Mouse (Mus musculus): ENCODE data around the gene Dnah6. TPM values are rescaled to one million over a fixed set of nuclear protein-coding genes. Genes with fewer than 3 reads are reported as not detected.

Gene Dnah6
- polyA plus RNA-seq (2012; rRNA removed) (0.03 and 0.04 TPM in 2 replicates), polyA plus RNA-seq (2014; fragmentation: Nextera tagmentation; extraction: Ambion mirVana) (0.06 TPM in 2 replicates)

DNA sequence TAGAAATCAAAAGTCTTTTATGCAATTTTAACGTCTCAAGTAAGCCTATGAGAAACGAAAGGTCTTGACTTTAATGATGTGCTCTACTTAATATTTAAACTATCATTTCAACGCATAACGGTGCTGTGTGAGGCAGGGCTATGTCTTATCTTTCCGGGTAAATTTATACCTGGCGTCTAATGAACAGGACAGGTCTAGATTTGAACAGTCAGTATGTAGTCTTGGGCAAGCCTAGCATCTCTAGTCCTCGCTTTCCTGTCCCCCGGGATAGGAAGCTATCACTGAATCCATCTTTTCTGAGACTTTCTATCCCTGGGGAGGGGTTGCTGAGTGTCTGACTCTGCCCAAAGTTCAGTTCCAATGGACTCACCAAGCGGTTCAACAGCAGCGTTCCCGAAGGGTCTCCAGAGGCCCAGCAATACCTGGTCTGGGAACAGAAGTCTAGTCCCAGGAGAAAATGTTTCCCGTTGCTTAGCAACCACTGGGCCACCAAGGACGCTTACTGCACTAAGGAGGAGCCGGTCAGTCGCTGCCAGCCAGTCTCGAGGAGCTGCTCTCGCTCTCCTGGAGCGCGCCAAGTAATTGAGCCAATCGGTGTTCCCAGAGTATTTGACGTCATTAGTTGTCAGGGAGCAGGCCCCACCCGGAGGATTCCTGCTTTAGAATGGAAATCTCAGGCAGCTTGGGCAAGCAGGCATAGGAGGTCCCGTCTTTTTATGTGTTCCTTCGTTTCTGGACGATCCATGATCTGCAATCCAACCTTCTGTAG lies at the start of gene Dnah6:
Gene Dnah6, minus strand, starts transcription at position 463 of the 769 bp plus-strand sequence.
- H3K4me2 ChIP-seq (replicated peaks; ENCODE audit: low read depth, low read length, severe bottlenecking): peak within 1 kb of the TSS; percentile 59
- no peak within 1 kb of the TSS for H3K27ac ChIP-seq (replicated peaks; ENCODE audit: low read depth, low read length)
- peaks cover 9% of the 10 kb centered on the region for H3K4me1 ChIP-seq (ENCODE audit: control insufficient read depth, insufficient read depth, low read length)
- no peaks in the 10 kb centered on the region for H3K9me3 ChIP-seq (ENCODE audit: control insufficient read depth, low read length)
- no peak within 1 kb of the TSS for H3K9ac ChIP-seq (ENCODE audit: low read depth, low read length, severe bottlenecking)
- WGBS: 32% methylated on average over 25 of the region's 25 CpGs
- H3K27me3 ChIP-seq (ENCODE audit: control insufficient read depth, insufficient read depth, low read length): no peaks in the 10 kb centered on the region
- peak; percentile 96 for ATAC-seq (ENCODE audit: low FRiP score, low read depth)
- H3K4me3 ChIP-seq (replicated peaks; ENCODE audit: low read length): peak within 1 kb of the TSS; percentile 32
- no peaks in the 10 kb centered on the region for H3K36me3 ChIP-seq (ENCODE audit: control insufficient read depth, insufficient read depth, low read length)
- no peak for TF ChIP-seq POLR2A (IDR thresholded peaks at IDR 0.05; ENCODE audit: borderline replicate concordance, extremely low read depth, insufficient read depth, insufficient read length)
- peak; percentile 95 for DNase-seq (ENCODE audit: low spot score)

DNA sequence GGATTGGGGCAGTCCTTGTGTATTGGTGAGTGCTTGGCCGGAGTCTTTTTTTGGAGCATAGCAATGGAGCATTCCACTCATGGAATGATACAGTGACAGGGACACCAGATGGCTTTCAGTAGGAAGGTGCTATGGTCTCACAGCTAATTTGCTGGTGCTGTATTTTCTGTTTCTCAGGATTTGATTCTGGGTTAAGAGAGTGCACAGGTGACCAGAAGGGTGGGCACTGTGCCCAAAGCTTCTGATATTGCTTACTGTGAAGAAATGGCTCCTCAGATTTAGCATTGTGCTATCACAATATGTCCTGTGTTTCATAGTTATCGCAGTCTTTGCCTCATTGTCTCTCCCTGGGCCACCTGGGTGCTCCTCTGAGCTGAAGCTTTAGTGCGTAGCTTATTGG lies 47.9 kb upstream of the Dnah6 start:
- Histone ChIP-seq H3K4me3 (replicated peaks; ENCODE audit: low read length) (no peak overlapping the region), H3K36me3 (ENCODE audit: control insufficient read depth, insufficient read depth, low read length) (peaks cover 77% of the 10 kb centered on the region), H3K9me3 (ENCODE audit: control insufficient read depth, low read length) (no peaks in the 10 kb centered on the region), H3K27ac (replicated peaks; ENCODE audit: low read depth, low read length) (no peak overlapping the region), H3K4me2 (replicated peaks; ENCODE audit: low read depth, low read length, severe bottlenecking) (no peak overlapping the region), H3K9ac (ENCODE audit: low read depth, low read length, severe bottlenecking) (no peak overlapping the region), H3K4me1 (ENCODE audit: control insufficient read depth, insufficient read depth, low read length) (no peaks in the 10 kb centered on the region), H3K27me3 (ENCODE audit: control insufficient read depth, insufficient read depth, low read length) (no peaks in the 10 kb centered on the region)
- TF ChIP-seq POLR2A (IDR thresholded peaks at IDR 0.05; ENCODE audit: borderline replicate concordance, extremely low read depth, insufficient read depth, insufficient read length): no peak
- WGBS: 97% methylated on average over 3 of the region's 3 CpGs
- DNase-seq (ENCODE audit: low spot score) (no peak), ATAC-seq (ENCODE audit: low FRiP score, low read depth) (no peak)

DNA sequence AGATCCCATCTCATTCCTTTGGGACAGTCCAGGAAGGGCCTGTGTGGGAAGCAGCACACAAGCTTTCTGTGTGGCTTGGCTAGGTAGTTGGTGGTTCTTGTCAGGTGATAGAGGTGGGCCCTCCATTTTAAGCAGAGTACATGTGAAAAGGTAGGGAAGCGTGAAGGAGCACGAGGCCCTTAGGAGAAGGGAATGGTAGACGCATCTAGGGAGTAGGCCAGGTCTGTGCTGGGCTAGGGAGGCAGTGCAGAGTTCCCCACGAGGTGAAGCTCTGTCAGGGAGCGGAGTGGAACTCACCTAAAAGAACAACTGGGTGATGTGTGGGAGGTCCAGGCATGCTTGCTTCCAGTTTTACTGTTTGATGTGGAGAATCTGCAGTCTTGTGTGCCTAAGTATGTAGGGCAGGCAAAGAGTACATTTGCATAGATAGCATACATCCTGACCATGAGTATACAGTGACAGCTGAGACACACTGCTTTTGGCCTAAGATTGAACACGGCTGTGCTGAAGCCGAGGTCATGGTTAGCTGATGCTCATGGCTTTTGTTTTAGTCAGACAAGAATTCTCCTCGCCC lies 46.4 kb upstream of the Dnah6 start:
- H3K4me2 ChIP-seq (replicated peaks; ENCODE audit: low read depth, low read length, severe bottlenecking): no peak overlapping the region
- TF ChIP-seq POLR2A (IDR thresholded peaks at IDR 0.05; ENCODE audit: borderline replicate concordance, extremely low read depth, insufficient read depth, insufficient read length): no peak
- H3K27ac ChIP-seq (replicated peaks; ENCODE audit: low read depth, low read length): no peak overlapping the region
- no peak overlapping the region for H3K4me3 ChIP-seq (replicated peaks; ENCODE audit: low read length)
- no peaks in the 10 kb centered on the region for H3K4me1 ChIP-seq (ENCODE audit: control insufficient read depth, insufficient read depth, low read length)
- WGBS: 93% methylated on average over 8 of the region's 8 CpGs
- no peak overlapping the region for H3K9ac ChIP-seq (ENCODE audit: low read depth, low read length, severe bottlenecking)
- peaks cover 79% of the 10 kb centered on the region for H3K36me3 ChIP-seq (ENCODE audit: control insufficient read depth, insufficient read depth, low read length)
- DNase-seq (ENCODE audit: low spot score) (no peak), ATAC-seq (ENCODE audit: low FRiP score, low read depth) (no peak)
- no peaks in the 10 kb centered on the region for H3K27me3 ChIP-seq (ENCODE audit: control insufficient read depth, insufficient read depth, low read length)
- no peaks in the 10 kb centered on the region for H3K9me3 ChIP-seq (ENCODE audit: control insufficient read depth, low read length)

DNA sequence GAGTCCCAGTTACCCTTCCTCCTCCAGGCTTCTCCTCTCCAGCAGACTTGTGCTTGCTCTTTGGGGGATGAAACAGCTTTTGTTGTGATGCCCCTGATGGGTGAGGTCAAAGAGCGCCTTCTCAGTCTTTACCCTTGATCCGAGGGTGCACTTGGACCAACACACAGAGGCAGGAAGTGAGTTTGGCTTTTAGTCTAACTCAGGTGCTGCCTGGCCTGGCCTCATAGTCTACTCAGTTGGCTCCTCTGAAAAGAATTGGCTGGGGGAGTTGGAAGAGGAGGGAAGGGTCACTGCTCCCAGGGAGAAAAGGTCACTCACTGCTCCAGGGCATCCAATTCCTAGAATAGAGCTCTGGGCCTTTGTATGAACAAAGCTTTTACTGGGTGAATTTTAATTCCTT lies 43.4 kb upstream of the Dnah6 start:
- Histone ChIP-seq H3K27ac (replicated peaks; ENCODE audit: low read depth, low read length) (no peak overlapping the region), H3K36me3 (ENCODE audit: control insufficient read depth, insufficient read depth, low read length) (peaks cover 69% of the 10 kb centered on the region), H3K4me3 (replicated peaks; ENCODE audit: low read length) (no peak overlapping the region), H3K9me3 (ENCODE audit: control insufficient read depth, low read length) (no peaks in the 10 kb centered on the region), H3K9ac (ENCODE audit: low read depth, low read length, severe bottlenecking) (no peak overlapping the region), H3K4me2 (replicated peaks; ENCODE audit: low read depth, low read length, severe bottlenecking) (no peak overlapping the region), H3K4me1 (ENCODE audit: control insufficient read depth, insufficient read depth, low read length) (no peaks in the 10 kb centered on the region), H3K27me3 (ENCODE audit: control insufficient read depth, insufficient read depth, low read length) (no peaks in the 10 kb centered on the region)
- WGBS: 67% methylated on average over 2 of the region's 2 CpGs
- no peak for TF ChIP-seq POLR2A (IDR thresholded peaks at IDR 0.05; ENCODE audit: borderline replicate concordance, extremely low read depth, insufficient read depth, insufficient read length)
- ATAC-seq (ENCODE audit: low FRiP score, low read depth): no peak
- no peak for DNase-seq (ENCODE audit: low spot score)

DNA sequence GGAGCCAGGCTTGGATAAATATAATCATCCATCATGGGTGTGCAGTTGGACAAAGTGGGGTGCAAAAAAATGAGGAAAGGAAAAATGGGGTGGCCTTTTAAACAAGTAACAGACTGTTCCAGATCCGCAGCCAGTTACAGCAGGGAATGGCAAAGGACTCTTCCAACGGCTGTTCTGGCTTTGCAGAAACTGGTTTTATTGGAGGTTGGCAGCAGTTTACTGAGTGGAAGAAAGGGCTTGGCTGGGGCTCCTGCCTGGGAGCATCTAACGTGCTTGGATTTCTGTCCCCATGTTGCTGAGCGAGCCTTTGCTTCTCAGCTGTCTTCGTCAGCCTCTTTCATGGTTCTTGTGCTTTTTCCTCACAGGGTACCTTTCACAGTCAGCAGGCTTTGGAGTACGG lies 38.7 kb upstream of the Dnah6 start:
- no peak overlapping the region for H3K4me3 ChIP-seq (replicated peaks; ENCODE audit: low read length)
- no peaks in the 10 kb centered on the region; the same call in 1 of the 2 replicates for H3K4me1 ChIP-seq (ENCODE audit: control insufficient read depth, insufficient read depth, low read length)
- DNase-seq (ENCODE audit: low spot score) (no peak), ATAC-seq (ENCODE audit: low FRiP score, low read depth) (no peak)
- no peak overlapping the region for H3K27ac ChIP-seq (replicated peaks; ENCODE audit: low read depth, low read length)
- no peak for TF ChIP-seq POLR2A (IDR thresholded peaks at IDR 0.05; ENCODE audit: borderline replicate concordance, extremely low read depth, insufficient read depth, insufficient read length)
- H3K9me3 ChIP-seq (ENCODE audit: control insufficient read depth, low read length): no peaks in the 10 kb centered on the region
- whole genome bisulfite sequencing: 76% methylated on average over 6 of the region's 6 CpGs
- peaks cover 71% of the 10 kb centered on the region for H3K36me3 ChIP-seq (ENCODE audit: control insufficient read depth, insufficient read depth, low read length)
- no peak overlapping the region for H3K4me2 ChIP-seq (replicated peaks; ENCODE audit: low read depth, low read length, severe bottlenecking)
- H3K27me3 ChIP-seq (ENCODE audit: control insufficient read depth, insufficient read depth, low read length): no peaks in the 10 kb centered on the region
- H3K9ac ChIP-seq (ENCODE audit: low read depth, low read length, severe bottlenecking): no peak overlapping the region
